Mouse (Mus musculus) stomach, postnatal 0 days (tissue): ENCODE results near the gene Srebf1. TPM values are rescaled to one million over a fixed set of nuclear protein-coding genes. Genes with fewer than 3 reads are reported as not detected.

Source experiments
- ATAC-seq: fragments of 200-750 bp; cut with Nextera tagmentation; 2 replicates; pipeline ENCODE4 v1.8.0; 2017; ENCODE audit not compliant: low FRiP score, low TSS enrichment
- DNase-seq: peaks from one replicate; pipeline ENCODE4 v3.0.0-alpha.2; 2016; ENCODE audit warnings: low spot score
- H3K27ac ChIP-seq: fragments of 300-500 bp; sonication (generic); replicated peaks from 2 replicates; pipeline ENCODE4 v1.5.1; 2014; ENCODE audit warnings: mild to moderate bottlenecking, control low read depth
- H3K27me3 ChIP-seq: fragments of 300-500 bp; sonication (generic); 2 replicates; pipeline ENCODE4 v1.6.1; 2014; ENCODE audit warnings: low read length; ENCODE audit not compliant: control insufficient read depth, insufficient read depth
- H3K36me3 ChIP-seq: fragments of 300-500 bp; sonication (generic); 2 replicates; pipeline ENCODE4 v1.6.1; 2014; ENCODE audit warnings: low read length, mixed read lengths; ENCODE audit not compliant: control insufficient read depth, insufficient read depth
- H3K4me1 ChIP-seq: fragments of 300-500 bp; sonication (generic); replicated peaks from 2 replicates; pipeline ENCODE4 v1.6.1; 2014; ENCODE audit warnings: antibody characterized with exemption; ENCODE audit not compliant: control insufficient read depth, insufficient read depth
- H3K4me2 ChIP-seq: fragments of 300-500 bp; sonication (generic); replicated peaks from 2 replicates; pipeline ENCODE4 v1.6.1; 2014; ENCODE audit warnings: low read depth, mild to moderate bottlenecking, control low read depth, moderate library complexity
- H3K4me3 ChIP-seq: fragments of 300-500 bp; sonication (generic); 2 replicates; pipeline ENCODE4 v1.5.1; 2014; ENCODE audit warnings: low read depth, low read length, control low read depth
- H3K9ac ChIP-seq: fragments of 300-500 bp; sonication (generic); 2 replicates; pipeline ENCODE4 v1.6.1; 2014; ENCODE audit warnings: mild to moderate bottlenecking, low read length, control low read depth, mixed read lengths
- H3K9me3 ChIP-seq: fragments of 300-500 bp; sonication (generic); 2 replicates; pipeline ENCODE4 v1.6.1; 2016; ENCODE audit warnings: low read length; ENCODE audit not compliant: control insufficient read depth
- CTCF ChIP-seq: IDR thresholded peaks from 2 replicates; pipeline ENCODE4 v1.5.1; 2016; ENCODE audit warnings: antibody characterized with exemption, low read depth, mild to moderate bottlenecking, moderate library complexity
- EP300 ChIP-seq: optimal IDR thresholded peaks from 2 replicates; pipeline ENCODE3; 2016; ENCODE audit warnings: antibody characterized with exemption
- whole genome bisulfite sequencing: fragments of 180-500 bp; shearing (Covaris S2); extraction: QIAGEN DNeasy Blood & Tissue Kit; methylation state at CpG from one replicate; pipeline ENCODE4 v1.1.7; 2014; 5-methylcytosine and 5-hydroxymethylcytosine counted together
- polyA plus RNA-seq: library from polyadenylated mRNA; unstranded; fragments of >200 nt; fragmentation: Nextera tagmentation; extraction: Ambion mirVana; gene quantifications from 2 replicates; pipeline ENCODE4 v1.2.1, GENCODE M21; 2015

The Srebf1 gene
- polyA plus RNA-seq, 1 experiment from 2014 or later: 44.7 TPM

GRCm38 (mm10) chr11:60224676-60225075 is 2.3 kb upstream of the Srebf1 start:
- Histone ChIP-seq H3K4me2 (no peak overlapping the region), H3K9me3 (no peaks in the 10 kb centered on the region), H3K27me3 (no peaks in the 10 kb centered on the region), H3K27ac (no peak overlapping the region), H3K9ac (no peak overlapping the region), H3K36me3 (peaks cover 8% of the 10 kb centered on the region; the same call in 1 of the 2 replicates), H3K4me1 (no peaks in the 10 kb centered on the region), H3K4me3 (no peak overlapping the region)
- ATAC-seq (no peak), DNase-seq (peak; percentile 56)
- TF ChIP-seq CTCF (peak; percentile 52), EP300 (no peak)
- 52% methylated on average over 4 of the region's 4 CpGs for WGBS

DNA sequence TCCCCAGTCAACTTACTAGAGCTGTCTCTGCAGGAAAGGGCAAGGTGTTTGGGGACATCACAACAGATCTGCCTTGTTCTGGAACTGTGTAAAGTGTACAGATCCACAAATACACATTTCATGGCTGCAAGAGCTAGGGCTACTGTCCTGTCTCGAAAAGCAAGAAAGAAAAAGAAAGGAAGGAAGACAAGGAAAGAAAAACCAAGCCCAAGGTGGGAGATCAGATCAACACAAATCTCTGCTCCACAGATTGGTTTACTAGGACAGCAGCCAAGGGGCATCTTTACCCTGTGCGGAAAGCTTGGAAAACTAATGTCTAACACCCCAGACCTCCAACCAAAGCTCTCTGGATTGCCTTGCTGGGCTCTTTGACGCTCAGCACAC is 304 bp downstream of the Srebf1 start:
- H3K4me1 ChIP-seq: no peaks in the 10 kb centered on the region; the same call in 1 of the 2 replicates
- no peaks in the 10 kb centered on the region for H3K36me3 ChIP-seq
- peak overlapping the region; percentile 65 for H3K4me2 ChIP-seq
- no peaks in the 10 kb centered on the region for H3K9me3 ChIP-seq
- peak overlapping the region; percentile 41 for H3K27ac ChIP-seq
- TF ChIP-seq EP300: no peak
- TF ChIP-seq CTCF: no peak
- peak overlapping the region; percentile 45; the same call in 1 of the 2 replicates for H3K9ac ChIP-seq
- H3K27me3 ChIP-seq: no peaks in the 10 kb centered on the region
- 40% methylated on average over 3 of the region's 3 CpGs for WGBS
- H3K4me3 ChIP-seq: peak overlapping the region; percentile 34; the same call in 1 of the 2 replicates
- ATAC-seq: no peak
- no peak for DNase-seq

GRCm38 (mm10) chr11:60221425-60221824 is 956 bp downstream of the Srebf1 start:
- no peak for ATAC-seq
- no peak overlapping the region for H3K4me3 ChIP-seq
- no peak overlapping the region for H3K4me2 ChIP-seq
- H3K36me3 ChIP-seq: no peaks in the 10 kb centered on the region
- DNase-seq: no peak
- 65% methylated on average over 6 of the region's 6 CpGs for WGBS
- H3K9ac ChIP-seq: no peak overlapping the region
- no peaks in the 10 kb centered on the region for H3K9me3 ChIP-seq
- TF ChIP-seq EP300 (no peak), CTCF (no peak)
- no peaks in the 10 kb centered on the region for H3K27me3 ChIP-seq
- H3K27ac ChIP-seq: 0 out of 2 replicates have a peak overlapping the region, but pooled peaks have one; percentile 41
- H3K4me1 ChIP-seq: no peaks in the 10 kb centered on the region; the same call in 1 of the 2 replicates

DNA sequence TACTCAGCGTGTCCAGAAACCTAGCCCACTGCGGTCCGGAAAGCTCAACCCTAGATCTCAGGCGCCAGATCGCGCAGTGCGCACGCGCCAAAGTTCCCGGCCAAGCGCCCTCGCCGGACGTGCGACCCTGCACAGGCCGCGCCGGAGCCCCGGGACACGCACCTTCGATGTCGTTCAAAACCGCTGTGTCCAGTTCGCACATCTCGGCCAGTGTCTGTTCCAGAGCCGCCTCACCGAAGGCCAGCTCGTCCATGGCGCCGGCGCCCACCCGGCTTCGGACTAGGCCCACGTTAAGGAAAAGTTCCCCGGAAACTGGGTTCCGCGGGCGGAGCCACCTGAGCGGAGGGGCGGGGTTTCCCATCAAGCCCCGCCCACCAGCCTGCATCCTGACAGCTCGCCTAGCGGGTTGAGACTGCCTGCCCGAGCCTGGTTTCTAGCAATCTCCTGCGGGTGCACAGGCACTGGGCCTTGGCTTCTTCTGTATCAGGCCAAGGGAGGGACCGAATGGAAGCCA is 2.0 kb downstream of the Srebf1 start:
- DNase-seq: peak; percentile 96
- H3K27ac ChIP-seq: peak overlapping the region; percentile 97
- WGBS: under 1% methylated on average over 46 of the region's 46 CpGs
- no peaks in the 10 kb centered on the region; the same call in none of the 2 replicates for H3K4me1 ChIP-seq
- TF ChIP-seq CTCF (no peak), EP300 (peak; percentile 6)
- no peaks in the 10 kb centered on the region for H3K9me3 ChIP-seq
- peak overlapping the region; percentile 79 for H3K4me2 ChIP-seq
- peak overlapping the region; percentile 66 for H3K4me3 ChIP-seq
- peak overlapping the region; percentile 85 for H3K9ac ChIP-seq
- peak; percentile 77 for ATAC-seq
- H3K27me3 ChIP-seq: no peaks in the 10 kb centered on the region
- no peaks in the 10 kb centered on the region for H3K36me3 ChIP-seq

- Histone ChIP-seq H3K9ac (peak overlapping the region; percentile 85), H3K36me3 (no peaks in the 10 kb centered on the region), H3K27ac (peak overlapping the region; percentile 97), H3K4me2 (peak overlapping the region; percentile 79), H3K27me3 (no peaks in the 10 kb centered on the region), H3K4me3 (peak overlapping the region; percentile 66), H3K4me1 (no peaks in the 10 kb centered on the region; the same call in none of the 2 replicates), H3K9me3 (no peaks in the 10 kb centered on the region)
- ATAC-seq (0 out of 2 replicates have a peak, but pooled peaks have one; percentile 22), DNase-seq (peak; percentile 74)
- TF ChIP-seq CTCF: no peak
- WGBS: 6% methylated on average over 8 of the region's 8 CpGs
These were observed 2.8 kb downstream of the Srebf1 start for GRCm38 (mm10) chr11:60219609-60220008.

- no peak for TF ChIP-seq CTCF
- no peak for TF ChIP-seq EP300
- DNase-seq: no peak
- Histone ChIP-seq H3K4me1 (peaks cover 2% of the 10 kb centered on the region), H3K9me3 (no peaks in the 10 kb centered on the region), H3K27me3 (no peaks in the 10 kb centered on the region), H3K9ac (no peak overlapping the region), H3K4me3 (no peak overlapping the region), H3K27ac (no peak overlapping the region), H3K36me3 (no peaks in the 10 kb centered on the region), H3K4me2 (no peak overlapping the region)
- ATAC-seq: no peak
- 67% methylated on average over 7 of the region's 7 CpGs for WGBS
These were observed 4.9 kb downstream of the Srebf1 start for GRCm38 (mm10) chr11:60217467-60217866.
